Mouse (Mus musculus) heart, adult 18-20 months (tissue): ENCODE data around the gene Ciz1. TPM values are rescaled to one million over a fixed set of nuclear protein-coding genes. Genes with fewer than 3 reads are reported as not detected.

ENCODE experiments used
- DNase-seq, 2 experiments: peaks; one replicate each; pipeline ENCODE4 v3.0.0; 2021 to 2022; ENCODE audit warnings: mixed read lengths in 1 of 2
- total RNA-seq, 2 experiments: library from RNA; stranded (reverse); gene quantifications; 2 replicates each; pipeline ENCODE4 v1.2.3; 2021

The Ciz1 gene
- total RNA-seq, 2 experiments from 2014 or later: 19.1 to 27.2 TPM

DNA sequence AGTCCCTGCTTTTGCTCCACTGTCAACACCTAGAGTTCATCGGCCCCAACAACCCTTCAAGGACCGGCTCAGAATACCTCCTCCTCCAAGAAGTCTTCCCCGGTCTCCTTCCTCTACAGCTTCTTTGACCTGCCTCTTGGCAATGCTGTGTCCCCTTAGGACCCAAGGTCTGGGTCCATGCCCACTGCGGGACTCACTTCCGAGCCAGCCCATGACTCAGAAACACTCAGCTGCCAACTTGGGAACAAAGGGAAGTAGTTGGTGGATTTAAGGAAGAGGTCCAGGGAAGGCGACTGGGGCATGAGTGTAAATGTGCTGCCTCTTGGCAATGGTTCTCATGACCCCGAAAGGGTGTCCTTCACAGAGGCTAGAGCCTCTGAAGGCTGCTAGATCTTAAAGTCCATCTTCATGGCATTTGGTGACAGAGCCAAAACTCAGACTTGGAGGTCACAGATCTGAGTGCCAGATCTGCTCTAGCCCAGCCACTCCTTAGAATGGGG is 27.9 kb downstream of the Ciz1 start:
- peak in 1 of 2 experiments; percentile 26 for DNase-seq

DNA sequence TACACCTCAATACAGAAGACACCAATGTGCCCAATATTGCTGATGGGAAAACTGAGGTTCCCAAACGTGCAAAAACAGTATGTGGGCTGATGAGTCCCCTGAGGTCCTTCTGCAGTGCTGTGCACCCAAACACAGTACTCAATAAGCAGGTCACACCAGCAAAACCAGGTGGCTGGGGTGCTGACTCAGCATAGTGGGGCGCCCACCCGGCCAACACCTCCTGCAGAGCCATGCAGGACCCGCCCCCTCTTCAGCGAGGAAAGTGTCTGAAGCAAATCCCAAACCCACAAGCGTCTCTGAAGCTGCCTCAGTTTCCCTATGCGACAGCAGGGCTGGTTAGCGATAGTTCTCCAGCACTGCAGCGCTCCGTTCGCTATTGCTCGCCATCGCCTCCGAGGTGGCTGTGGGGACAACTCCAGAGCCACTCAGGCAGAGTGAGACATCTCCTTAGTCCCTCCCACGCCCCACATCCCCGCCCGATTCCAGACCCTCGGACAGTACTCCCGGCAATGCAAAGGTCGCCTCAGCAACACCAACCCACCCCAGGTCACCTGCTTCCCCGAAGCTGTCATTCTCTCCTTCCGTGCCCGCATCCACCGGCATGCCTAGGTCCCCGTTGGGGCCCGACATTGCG is 29.1 kb downstream of the Ciz1 start:
- no peak for DNase-seq

DNA sequence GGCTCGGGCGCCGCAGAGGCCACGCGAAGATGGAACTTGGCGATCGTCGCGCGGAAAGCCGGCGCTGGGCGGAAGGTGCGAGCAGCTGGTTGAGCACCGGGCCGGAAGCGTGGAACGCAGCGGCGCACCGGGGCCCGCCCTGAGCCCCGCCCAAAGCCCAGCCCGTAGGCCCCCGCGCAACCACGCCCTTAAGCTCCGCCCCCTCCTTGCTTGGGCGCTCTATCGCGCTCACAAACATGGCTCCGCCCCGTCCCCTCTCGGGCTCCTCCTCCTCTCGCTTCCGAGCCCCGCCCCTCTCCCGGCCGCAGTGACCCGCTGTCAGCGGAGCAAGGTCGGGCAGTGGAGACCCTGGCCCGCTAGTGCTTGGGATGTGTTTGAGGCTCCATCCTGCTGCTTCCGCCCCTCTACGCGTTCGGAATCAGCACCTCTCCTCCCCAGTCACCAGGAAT is 29.7 kb downstream of the Ciz1 start, which contains the start of gene 1110008P14Rik:
Gene 1110008P14Rik (minus strand): TSS at position 164 of the 449 bp plus-strand sequence.
- DNase-seq: peak; percentile 96 to 98

DNA sequence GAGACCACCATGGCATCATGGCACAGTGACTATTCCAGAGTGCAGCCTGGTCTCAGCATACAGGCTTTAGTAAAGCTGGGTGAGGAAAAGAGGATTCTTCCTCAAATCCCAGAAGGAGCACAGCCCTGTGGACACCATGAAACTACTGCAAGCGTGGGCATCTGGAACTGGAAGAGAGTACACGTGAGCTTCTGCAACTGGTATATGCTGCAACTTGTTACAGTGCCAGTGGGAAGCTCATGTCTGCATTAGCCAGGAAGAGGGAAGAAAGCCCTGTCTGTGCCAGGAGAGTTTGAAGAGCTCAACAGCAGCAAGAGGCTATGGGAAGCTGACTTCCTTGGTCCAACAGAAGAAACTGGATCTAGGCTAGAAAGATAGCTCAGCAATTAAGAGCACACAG is 30.6 kb downstream of the Ciz1 start:
- DNase-seq: no peak

DNA sequence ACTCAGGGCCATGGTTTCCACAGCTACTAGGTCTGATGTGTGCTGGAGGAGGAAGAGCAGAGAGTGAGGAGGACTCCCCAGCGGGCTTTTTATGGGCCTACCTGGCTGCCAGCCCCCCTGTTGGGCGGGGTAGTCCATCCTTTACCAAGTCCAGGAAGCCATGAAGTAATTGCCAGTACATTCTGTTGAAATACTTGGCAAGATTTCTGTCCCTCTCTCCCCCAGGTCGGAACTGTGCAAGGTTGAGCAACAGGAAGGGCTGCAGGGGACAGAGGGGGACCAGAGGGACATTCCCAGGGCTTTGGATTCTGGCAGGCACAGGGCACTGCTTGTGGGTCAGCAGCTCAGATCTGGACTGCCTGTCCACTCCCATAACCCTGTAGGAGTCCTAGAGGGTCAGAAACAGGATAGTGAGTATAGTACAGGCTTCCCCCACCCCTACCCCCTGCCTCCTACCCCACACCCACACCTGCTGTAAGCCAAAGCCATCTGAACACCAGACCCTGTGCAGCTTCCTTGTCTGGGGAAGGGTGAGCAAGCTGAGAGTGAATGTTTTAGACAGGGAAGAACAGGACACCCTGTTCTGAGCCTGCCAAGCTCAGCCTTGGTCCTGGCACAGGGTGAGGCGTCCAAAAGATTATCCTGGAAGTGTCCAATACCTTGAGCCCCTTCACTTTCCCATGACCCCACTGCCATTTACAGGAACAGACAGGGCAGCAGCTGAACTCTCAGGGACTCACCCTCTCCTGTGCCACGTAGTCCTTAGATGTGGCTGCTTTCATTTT is 35.8 kb downstream of the Ciz1 start, which contains the start of gene Lcn2:
Gene Lcn2 (minus strand): TSS at position 547 of the 785 bp plus-strand sequence.
- DNase-seq: peak; percentile 28 to 59

DNA sequence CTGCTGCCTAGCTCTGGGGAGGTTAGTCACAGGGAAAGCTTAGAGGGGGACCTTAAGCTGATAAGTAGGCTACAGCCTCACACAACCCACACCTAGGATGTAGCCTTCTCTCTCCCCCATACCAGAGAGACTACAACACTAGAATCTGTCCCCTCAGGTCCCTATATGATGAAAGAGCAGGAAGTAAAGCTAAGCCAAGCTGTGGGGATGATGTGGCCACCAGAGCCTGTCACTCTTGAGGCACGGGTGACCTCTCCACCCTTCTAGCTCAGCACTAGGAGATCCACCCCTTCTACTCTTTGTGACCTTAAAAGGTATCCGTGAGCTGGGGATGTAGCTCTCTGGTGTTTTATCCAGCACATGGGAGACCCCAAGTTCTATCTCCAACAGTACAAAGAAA is 37.0 kb downstream of the Ciz1 start:
- DNase-seq: no peak

DNA sequence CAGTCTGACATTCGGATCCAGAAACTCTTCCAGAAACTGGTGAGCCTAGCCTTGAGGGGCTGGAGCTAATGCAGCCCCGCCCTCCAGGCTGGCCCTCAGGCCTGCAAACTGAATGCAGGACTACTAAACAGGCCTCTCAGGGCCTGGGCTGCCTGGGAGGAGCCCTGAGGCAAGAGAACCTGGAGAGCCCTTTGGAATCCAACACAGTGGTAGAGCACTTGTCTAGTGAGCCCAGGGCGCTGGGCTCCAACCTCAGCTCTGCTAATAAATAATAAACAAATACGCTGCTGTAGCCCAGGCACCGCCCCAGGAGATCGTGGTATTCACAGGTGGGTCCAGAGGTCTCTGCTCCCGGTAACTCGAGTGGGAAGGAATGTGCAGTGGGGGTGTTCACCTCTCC is 38.7 kb downstream of the Ciz1 start:
- no peak for DNase-seq

DNA sequence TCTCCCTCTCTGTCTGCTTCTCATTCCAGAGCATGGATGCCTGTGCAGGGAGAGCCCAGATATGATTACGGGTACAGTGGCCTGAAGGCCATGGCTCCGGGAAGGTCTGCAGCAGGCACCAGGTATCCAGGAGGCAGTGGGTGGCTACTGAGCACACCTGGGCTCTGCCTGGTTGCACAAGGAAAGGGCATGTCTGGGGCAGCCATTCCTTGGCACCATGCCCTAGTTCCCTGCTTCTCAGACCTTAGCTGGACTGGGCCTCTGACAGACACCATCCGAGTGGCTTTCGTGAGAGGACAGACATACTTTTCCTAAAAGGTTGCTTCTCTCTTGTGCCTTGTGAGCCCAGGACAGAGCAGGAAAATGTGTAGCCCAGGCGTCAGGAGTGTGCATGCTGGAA is 39.9 kb downstream of the Ciz1 start:
- no peak for DNase-seq

DNA sequence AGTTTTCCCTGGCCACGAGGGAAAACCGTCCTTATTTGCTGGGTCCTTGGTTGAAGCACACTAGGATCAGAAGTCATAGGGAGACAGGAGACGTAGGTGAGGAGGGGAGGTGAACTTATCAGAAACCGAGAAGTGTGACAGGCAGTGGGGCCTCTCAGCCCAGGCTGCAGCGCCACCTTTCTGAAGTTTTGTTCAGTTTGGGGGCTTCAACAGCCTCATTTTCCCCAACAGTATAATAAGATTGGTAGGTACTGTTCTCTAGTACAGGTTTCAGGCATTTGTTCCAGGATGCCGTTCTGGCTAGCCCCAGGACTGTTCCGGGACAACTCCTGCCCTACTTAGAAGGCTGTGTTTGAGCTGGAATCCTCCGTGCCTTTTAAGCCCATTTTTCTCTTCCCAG is 42.8 kb downstream of the Ciz1 start:
- DNase-seq: peak in 1 of 2 experiments; percentile 52

DNA sequence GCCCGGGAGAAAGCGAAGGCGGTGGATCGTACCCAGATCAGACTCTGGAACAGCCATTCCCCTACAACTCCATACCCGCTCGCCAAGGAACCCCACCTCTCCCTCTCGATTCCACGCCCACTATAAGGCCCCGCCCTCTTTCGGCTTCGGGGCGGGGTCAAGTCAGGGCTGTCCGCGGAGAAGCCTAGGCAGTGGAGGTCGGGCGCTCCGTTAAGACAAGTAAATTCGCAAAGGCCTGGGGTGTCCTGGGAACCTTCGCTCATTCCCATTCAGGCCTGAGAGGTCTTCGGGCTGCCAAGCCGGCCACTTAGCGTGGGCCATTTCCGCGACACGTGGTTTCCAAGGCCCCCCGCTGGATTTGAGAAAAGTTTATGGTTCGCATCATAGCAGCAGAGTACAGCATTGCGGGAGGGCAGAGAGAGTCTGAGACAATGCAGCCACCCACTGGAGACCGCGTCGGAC is 43.4 kb downstream of the Ciz1 start, which contains the start of gene Ptges2:
Gene Ptges2 (plus strand): TSS at position 413 of the 462 bp plus-strand sequence.
- peak; percentile 95 to 99 for DNase-seq

DNA sequence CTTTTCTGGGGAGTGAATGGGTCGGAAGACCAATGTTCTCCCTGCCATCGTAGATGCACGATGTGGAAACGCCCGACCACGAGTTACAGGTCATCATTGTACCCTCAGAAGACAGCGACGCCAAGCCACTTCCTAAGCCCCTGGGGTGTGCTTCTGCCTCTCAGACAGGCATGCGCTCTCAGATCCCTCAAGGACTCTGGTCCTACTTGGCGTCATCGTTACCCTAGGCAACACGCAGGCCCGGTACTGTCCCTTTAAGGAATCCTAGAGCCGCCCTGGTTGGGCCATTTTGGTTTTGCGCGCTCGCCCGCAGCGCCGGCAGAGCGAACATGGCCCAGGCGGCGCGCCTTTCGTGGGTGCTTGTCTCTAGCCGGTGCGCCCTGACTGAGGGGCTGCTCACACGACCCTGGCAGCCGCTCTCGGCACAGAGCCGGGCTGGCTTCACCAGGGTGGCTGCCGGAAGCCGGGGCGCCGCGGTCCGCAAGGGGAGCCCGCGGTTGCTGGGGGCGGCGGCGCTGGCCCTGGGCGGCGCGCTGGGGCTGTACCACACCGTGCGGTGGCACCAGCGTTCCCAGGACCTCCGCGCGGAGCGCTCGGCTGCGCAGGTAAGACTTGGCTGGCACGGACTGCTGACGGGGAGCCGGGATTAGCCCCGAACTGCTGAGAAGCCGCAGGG is 44.0 kb downstream of the Ciz1 start:
- DNase-seq: peak; percentile 93 to 96

DNA sequence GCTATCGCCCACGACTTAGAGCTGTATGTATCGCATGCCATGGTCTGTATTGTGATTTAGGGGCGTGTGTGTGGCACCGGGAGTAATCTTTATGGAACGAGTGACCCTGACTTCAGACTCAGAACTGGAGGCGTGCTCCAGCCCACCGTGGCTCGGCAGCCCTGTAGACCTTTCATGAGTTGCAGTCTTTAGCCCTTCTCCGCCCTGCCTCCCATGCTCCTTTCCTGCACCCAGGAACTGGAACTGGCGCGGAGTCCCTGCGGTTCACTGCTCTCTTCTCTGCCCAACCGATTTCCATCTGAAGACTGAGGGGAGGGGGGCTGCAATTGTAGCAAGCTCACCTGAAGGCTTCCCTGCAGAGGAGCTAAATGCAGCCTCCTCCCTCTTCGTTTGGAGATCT is 44.6 kb downstream of the Ciz1 start:
- no peak for DNase-seq

DNA sequence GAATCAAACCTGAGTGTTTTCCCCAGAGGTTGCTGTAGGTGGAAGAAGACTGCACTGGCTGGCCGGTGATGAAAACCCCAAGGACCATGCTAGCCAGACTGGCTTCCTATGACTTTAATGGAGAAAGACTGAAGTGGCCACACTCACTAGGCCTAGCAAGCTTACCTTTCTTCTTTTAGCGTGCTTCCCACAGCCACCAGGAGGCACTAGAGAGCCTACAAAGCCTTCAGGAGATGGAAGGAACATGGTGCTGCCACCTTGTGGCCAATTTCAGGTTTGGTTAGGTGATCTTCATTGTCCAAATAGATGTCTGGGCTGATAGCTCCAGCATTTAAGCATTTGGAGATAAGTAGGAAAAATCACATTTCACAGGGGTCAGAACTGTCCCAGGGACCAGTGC is 52.5 kb downstream of the Ciz1 start:
- DNase-seq: peak; percentile 91 to 98

DNA sequence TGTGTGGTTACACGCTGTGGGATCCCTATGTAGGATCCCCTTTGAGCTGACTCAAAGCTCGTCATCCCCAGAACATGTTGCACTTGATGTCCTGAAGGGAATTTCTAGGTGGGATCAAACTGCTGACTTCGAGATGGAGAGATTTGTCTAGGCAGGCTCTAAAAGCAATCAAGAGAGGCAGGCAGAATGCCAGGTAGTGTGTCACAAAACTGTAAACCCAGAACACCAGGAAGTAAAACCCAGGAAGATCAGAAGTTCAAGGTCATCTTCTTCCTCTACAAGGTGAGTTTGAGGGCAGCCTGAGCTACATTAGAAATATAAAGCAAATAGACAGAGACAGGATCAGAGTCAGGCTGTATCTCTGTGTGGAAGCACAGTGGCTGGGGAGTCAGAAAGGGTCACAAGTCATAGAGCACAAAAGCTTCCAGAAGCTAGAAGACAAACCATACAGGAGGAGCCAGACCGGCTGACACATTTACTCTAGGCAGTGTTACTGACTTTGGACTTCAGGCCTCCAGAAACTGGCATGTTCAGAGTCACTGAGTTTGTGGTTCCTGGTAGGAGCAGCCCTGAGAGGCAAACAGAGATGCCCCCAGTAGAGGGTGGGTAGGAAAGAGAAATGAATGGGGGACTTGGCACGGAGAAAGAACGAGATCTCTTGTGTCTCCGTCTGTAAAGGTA is 55.2 kb downstream of the Ciz1 start:
- no peak for DNase-seq

DNA sequence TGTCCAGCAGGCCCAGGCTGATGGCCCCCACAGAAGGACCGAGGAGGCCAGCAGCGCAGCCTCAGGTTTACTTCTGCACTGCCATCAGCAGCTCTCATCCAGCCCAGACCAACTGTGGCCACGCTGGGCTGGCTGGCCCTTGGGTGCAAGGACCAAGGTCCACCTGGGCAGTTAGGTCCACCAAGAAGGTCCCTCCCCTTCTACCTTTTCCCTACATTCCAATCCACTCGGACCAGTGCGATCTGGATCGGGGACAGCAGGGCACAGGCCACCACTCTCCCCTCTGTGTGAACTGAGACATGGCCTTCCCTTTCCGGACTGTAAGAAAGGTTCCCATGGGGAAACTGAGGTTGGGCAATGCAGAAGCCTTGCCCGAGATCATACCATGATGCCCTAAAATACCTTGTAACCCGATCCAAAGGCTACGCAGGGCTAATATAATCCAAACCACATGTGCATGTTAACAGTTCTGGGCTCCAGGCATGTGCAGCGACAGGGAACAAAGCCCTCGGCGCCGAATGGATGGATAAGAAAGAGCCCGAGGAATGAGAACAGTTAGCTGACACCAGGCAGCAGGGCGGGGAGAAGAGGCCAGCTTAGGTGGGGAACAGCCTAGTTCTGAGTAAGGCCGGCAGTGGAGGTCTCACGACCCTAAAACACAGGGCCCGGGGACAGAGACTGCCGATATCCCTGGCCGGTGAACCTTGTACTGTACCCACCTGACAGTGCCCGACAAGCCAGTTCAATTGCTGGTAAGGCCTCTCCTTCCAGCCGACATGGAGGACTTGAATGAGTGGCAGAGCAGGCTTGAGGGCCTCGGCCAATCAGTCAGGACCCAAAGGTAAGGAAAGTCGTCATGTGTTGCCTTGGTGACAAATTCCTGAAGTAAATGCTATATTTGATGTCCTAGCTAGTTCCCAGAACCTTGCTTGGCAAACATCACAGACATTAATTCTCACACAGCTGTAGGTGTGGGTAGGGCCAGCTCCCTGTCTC is 56.6 kb downstream of the Ciz1 start:
- DNase-seq: no peak

DNA sequence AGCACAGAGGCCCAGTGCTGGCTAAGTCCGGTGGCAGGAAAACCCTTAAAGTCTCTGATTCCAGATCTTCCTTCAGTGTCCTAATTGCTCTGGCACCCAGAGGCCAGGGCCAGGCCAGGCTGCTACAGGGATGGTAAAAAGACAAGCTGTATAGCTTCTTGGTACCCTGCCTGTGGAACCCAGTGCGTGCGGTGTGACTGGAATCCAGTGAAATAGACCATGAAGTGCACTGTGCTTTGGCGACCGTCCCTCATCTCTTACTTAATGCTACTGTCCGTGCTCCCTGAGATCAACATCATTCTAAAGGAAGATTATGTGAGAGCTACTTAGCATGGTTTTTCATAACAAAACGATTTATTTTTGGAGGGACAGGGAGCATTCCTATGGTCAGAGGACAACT is 59.3 kb downstream of the Ciz1 start:
- DNase-seq: no peak

DNA sequence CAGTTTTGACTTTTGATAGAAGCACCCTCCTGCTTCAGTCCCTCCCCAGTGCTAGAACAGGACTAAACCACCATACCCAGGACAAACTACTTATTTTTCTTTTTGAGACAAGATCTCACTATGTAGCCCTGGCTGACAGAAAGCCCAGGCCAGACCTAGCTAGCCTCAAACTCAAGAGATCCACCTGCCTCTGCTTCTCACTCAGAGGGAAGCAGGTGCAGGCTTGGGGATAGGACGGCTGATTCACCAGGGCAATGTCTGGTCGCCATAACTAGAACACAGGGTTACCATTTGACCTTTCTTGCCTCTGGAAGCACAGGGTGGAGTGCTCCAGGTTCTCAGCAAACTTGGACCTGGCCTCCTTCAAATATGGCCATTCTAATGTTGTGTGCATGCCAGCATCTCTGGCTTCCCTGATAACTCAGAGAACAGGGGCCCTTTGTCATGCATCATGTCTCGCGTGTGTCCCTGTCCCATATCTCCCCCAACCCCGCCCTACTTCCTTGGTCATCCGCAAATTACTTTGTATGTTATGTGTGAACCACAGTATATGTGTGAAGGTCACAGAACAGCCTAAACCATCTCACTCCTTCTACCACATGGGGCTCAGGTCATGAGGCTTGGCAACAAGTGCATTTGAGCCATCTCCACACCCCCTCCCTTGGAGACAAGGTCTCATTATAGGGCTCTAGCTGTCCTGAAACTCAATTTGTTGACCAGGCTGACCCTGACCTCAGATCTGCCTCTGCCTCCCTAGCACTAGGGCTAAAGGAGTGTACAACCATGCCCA is 60.8 kb downstream of the Ciz1 start:
- DNase-seq: no peak

DNA sequence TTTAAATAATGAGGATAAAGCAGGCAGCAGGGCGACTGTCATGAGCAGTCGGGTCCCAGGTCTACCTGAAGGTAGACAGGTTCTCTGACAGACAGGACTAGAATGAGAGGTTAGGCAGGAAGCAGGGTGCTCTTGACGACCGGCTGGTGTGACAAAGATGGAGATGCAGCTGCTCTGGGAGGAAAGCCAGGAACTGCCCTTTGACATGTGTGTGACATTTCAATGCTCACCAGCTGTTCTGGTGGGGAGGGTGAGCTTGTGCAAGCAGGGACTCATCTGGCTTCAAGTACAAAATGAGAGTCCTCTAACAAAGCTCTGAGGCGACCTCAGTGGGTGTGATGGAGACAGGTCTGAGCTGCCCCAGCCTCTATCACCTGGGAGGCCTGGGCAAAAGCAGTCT is 61.8 kb downstream of the Ciz1 start:
- DNase-seq: no peak

DNA sequence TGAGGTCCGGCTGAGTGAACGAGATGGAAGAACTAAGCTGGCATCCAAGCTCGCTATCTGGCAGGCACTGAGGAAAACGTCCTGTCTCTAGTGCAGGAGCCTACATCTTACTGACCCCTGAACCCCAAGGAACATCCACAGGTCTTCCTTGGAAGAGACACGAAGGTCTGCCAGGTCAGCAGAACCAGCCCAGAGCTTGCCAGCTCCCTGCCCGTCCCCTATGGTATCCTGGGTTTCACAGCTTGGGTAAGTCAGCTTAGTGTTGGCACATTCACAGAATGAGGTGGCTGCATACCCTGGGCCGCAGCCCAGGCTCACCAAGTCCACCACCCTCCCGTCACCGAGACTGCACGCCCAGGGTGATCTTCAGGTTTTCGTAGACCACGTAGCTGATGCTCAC is 63.7 kb downstream of the Ciz1 start:
- no peak for DNase-seq

DNA sequence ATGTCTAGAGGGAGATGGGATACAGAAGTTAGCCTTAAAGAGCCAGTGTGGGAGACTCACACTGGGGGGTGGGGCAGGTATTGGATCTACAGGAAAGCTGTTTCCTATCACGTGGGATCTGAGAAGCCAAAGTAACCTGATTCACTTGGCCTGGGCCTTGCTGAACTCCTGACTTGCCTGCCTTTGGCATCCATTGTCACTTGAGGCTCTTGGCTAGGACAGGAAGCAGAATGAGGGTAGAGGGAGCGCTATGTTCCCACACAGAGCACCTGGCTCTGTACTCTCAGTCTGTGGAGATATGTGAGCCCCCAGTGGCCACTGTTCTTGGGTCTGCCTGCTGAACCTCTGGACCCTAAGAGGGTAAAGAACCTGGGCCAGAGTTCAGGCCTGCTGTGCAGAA is 64.4 kb downstream of the Ciz1 start:
- no peak for DNase-seq
